Mouse (Mus musculus): ENCODE data around the gene Frrs1.
A peak's percentile ranks its signal among the peaks of the same experiment; 100 is the strongest.
"Not testable (repeated sequence)": the region's sequence is repeated elsewhere in the genome, so short reads cannot be mapped to it uniquely, and the experiment has no call there.

Gene Frrs1

GRCm38 (mm10) chr3:116858941-116859685, at the start of gene Frrs1:
TSS of gene Frrs1 (plus strand) at chr3:116859464.
- no peak for DNase-seq (ENCODE audit: low read depth, low spot score)

- DNase-seq (ENCODE audit: low read depth, low spot score) = not testable (repeated sequence)
These were observed 48.9 kb upstream of the Frrs1 start for GRCm38 (mm10) chr3:116810351-116810750.

- DNase-seq (ENCODE audit: low read depth, low spot score) = no peak
These were observed 46.3 kb upstream of the Frrs1 start for GRCm38 (mm10) chr3:116812946-116813345.

DNA sequence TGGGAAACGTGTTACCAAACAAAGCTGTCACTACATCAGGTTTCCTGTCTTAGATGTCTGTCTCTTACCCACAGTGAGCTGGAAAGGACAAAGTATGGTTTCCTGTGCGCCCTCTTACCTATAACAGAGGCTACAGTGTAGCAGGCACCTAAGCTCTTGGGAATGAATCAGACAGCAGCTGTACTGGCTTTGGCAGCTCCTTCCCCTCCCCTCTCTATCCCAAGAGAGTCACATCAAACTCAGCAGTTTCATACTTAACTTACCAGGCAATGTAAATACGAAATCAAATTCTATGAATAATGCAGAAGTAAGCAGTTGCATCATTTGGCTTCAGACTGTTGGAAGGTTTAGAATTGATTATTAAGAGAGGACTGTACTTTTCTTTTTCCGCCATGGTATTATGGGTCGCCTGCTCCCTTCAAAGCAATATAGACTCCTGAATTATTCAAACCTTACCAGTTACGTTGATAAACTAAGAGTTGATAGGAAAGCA, 43.9 kb upstream of the Frrs1 start:
- DNase-seq (ENCODE audit: low read depth, low spot score) = no peak

- no peak for DNase-seq (ENCODE audit: low read depth, low spot score)
These were observed 43.3 kb upstream of the Frrs1 start for GRCm38 (mm10) chr3:116815916-116816315.

- DNase-seq (ENCODE audit: low read depth, low spot score) = no peak
These were observed 42.5 kb upstream of the Frrs1 start for GRCm38 (mm10) chr3:116816674-116817215.

DNA sequence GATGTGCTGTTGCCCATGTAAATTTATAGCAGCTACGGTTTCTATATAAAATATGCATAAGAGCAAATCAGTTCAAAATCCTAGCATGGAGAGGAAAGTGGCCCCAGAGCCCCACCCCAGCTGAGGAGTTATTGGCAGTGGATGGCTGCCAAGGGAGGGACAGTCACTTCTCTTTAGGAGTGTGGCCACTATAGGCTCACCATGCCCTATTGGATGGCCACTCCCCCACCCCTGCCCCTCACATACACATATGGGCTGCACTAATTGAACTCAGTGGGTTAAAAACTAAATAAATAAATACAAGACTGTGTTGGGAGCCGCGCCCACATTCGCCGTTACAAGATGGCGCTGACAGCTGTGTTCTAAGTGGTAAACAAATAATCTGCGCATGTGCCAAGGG, 42.0 kb upstream of the Frrs1 start:
- no peak for DNase-seq (ENCODE audit: low read depth, low spot score)

DNA sequence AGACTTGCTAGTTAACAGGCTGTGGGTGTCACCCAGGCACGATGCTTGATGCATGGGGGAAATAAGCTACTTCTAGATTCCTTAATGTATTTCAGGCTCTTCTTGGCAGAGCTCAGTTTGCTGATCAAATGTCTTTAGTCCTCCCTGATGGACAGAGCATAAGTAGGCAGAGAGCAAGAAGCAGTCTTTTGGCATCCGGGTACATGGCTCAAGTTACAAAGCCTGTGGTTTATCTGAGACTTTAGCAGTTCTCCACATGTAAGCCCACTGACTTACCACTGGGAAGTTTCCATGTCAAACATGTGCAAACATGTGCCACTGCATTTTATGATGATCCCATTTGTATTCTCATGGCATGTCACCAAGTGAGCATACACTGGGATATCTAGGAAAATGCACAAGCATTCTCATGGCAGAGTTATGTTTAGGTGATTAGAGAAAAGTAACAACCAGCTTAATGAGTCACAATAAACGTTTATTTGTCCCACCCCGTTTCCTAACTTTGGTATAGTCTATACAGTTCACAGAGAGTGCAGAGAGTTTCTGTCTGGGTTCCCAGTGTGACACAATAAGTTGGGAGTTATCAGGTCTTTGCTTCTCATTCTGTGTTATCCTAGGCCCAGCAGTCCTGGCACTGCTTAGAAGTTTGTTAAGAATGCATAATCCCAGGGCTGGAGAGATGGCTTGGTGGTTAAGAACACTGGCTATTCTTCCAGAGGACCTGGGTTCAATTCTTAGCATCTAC, 32.6 kb upstream of the Frrs1 start:
- no peak for DNase-seq (ENCODE audit: low read depth, low spot score)

DNA sequence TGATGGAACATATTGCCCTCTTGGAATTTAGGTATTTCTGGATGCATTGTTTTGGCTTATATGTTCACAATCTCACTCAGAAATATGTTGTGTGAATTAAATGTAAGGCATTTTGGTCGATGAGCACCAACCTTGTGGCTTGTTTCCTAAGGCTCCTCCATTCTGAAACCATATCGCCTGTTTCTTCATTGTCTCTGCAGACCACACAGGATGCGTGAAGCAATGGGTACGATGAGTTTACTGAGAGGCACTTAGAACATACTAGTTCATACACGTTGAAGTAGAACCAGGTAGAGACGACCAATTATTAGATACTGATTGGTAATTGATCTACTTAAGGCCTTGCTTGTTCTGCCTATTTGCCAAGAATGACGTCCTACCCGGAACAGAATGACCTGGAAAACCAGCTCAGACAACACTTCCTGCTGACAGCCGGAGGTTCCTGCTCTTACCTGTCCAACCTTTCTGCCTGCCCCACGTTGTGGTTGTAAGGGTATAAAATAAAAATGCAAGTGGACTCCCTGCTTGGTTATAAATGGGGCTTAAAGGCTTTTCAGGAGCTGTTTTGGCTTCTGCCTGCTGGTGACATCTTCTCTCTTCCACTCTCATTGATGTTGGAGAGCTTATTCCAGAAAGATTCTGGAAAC, 29.9 kb upstream of the Frrs1 start:
- DNase-seq (ENCODE audit: low read depth, low spot score) = no peak

- DNase-seq (ENCODE audit: low read depth, low spot score) = no peak
These were observed 27.9 kb upstream of the Frrs1 start for GRCm38 (mm10) chr3:116831324-116831723.

- no peak for DNase-seq (ENCODE audit: low read depth, low spot score)
These were observed 26.5 kb upstream of the Frrs1 start for GRCm38 (mm10) chr3:116832526-116833310.

GRCm38 (mm10) chr3:116833491-116833890, 25.8 kb upstream of the Frrs1 start:
- no peak for DNase-seq (ENCODE audit: low read depth, low spot score)

- no peak for DNase-seq (ENCODE audit: low read depth, low spot score)
These were observed 25.0 kb upstream of the Frrs1 start for GRCm38 (mm10) chr3:116834241-116834640.

- DNase-seq (ENCODE audit: low read depth, low spot score) = no peak
These were observed 23.9 kb upstream of the Frrs1 start for GRCm38 (mm10) chr3:116835350-116835749.

DNA sequence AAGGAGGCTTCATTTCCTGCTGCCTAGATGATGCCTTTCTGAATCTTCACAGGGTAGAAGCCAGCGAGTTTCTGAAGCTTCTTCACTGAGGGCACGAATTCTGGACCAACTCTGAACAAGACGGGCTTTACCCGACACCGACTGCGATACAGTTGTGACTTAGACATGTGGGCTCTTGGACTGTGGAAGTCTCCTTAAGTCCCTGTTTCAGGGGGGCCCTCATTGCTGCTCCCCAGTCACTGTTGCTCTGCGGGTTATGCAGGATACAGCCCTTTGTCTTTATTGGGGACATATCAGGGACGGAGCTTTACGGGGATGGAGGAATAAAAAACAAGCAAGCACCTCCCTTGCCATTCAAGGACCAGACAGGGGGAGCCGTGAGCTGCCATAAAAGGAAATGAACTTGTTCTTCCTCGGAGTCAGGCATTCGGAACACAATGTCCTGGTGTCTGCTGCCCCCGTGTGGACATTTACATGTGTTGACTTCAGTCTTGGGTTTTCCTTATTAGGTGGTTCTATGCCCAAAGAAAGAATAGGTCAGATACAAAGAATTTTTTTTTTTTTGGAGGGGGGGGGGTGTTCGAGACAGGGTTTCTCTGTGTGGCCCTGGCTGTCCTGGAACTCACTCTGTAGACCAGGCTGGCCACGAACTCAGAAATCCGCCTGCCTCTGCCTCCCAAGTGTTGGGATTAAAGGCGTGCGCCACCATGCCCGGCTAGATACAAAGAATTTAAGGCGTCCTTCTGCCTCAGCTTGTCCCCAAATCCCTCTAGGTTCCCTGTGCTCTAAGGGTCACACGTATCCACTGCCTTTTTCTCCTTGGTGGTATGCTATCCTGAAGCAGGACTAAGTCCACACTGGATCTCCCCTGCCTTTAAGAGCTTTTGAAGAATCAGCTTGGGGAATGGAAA, 23.2 kb upstream of the Frrs1 start:
- DNase-seq (ENCODE audit: low read depth, low spot score) = peak; percentile 77

- no peak for DNase-seq (ENCODE audit: low read depth, low spot score)
These were observed 22.4 kb upstream of the Frrs1 start for GRCm38 (mm10) chr3:116836681-116837475.

DNA sequence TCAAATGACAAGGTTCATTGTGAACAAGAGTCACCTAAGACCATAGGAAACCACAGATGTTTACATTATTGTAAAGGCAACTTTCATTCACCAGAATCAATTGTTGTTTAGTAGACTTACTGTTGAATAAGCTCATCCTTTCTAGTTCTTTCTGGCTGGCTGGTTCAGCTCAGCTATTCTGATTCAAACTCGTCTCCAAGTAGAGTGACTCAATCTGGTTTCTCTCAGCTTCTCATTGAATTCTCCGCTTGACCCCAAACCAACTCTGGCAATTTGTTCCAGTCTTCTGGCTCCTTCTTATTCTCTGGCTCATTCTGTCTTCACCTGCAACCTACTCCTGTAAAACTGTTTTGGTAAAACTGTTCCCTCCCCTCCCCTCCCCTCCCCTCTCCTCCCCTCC, 18.0 kb upstream of the Frrs1 start:
- no peak for DNase-seq (ENCODE audit: low read depth, low spot score)

- no peak for DNase-seq (ENCODE audit: low read depth, low spot score)
These were observed 14.2 kb upstream of the Frrs1 start for GRCm38 (mm10) chr3:116844880-116845579.

DNA sequence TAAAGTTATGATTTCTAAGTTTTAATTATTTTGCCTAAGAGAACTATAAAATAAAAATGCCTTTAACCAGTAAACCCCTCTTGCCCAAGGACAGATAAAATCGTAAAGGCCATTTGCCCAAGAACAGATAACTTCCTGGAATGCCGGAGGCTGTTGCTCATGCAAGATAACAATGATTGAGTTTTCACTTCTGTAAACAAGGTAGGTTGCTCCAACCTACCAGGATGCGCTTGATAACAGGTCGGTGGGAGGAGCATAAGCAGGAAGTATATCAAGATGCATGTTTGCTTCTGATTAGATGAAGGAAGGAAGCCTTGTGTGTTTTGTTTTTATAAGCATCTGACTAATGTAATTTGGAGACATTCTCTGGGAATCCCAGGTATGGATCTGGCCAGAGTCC, 13.2 kb upstream of the Frrs1 start:
- no peak for DNase-seq (ENCODE audit: low read depth, low spot score)
